Mouse (Mus musculus) neural tube, embryonic 14.5 days (tissue): ENCODE data around the gene Lrrc27. TPM values are rescaled to one million over a fixed set of nuclear protein-coding genes. Genes with fewer than 3 reads are reported as not detected.
A peak's percentile ranks its signal among the peaks of the same experiment; 100 is the strongest.

Source experiments
- ATAC-seq: fragments of 200-750 bp; cut with Nextera tagmentation; 2 replicates; pipeline ENCODE4 v1.8.0; 2017; ENCODE audit warnings: low read depth, mild to moderate bottlenecking, moderate TSS enrichment, moderate library complexity
- H3K27ac ChIP-seq: fragments of 300-500 bp; sonication (generic); 2 replicates; pipeline ENCODE4 v1.5.1; 2014; ENCODE audit warnings: low read depth, mild to moderate bottlenecking, control low read depth, low read length, moderate library complexity, mixed read lengths
- H3K27me3 ChIP-seq: fragments of 300-500 bp; sonication (generic); 2 replicates; pipeline ENCODE4 v1.6.1; 2014; ENCODE audit warnings: low read length; ENCODE audit not compliant: control insufficient read depth, insufficient read depth
- H3K36me3 ChIP-seq: fragments of 300-500 bp; sonication (generic); 2 replicates; pipeline ENCODE4 v1.6.1; 2014; ENCODE audit warnings: low read length, mixed read lengths; ENCODE audit not compliant: control insufficient read depth, insufficient read depth
- H3K4me1 ChIP-seq: fragments of 300-500 bp; sonication (generic); 2 replicates; pipeline ENCODE4 v1.6.1; 2014; ENCODE audit warnings: low read length; ENCODE audit not compliant: control insufficient read depth, insufficient read depth
- H3K4me2 ChIP-seq: fragments of 300-500 bp; sonication (generic); 2 replicates; pipeline ENCODE4 v1.6.1; 2014; ENCODE audit warnings: mild to moderate bottlenecking, low read depth, low read length, control low read depth
- H3K4me3 ChIP-seq: fragments of 300-500 bp; sonication (generic); 2 replicates; pipeline ENCODE4 v1.5.1; 2014; ENCODE audit warnings: low read depth, low read length, control low read depth, mixed read lengths
- H3K9ac ChIP-seq: fragments of 300-500 bp; sonication (generic); replicated peaks from 2 replicates; pipeline ENCODE4 v1.6.1; 2014; ENCODE audit warnings: low read depth, mild to moderate bottlenecking, control low read depth, low read length, mixed read lengths
- H3K9me3 ChIP-seq: fragments of 300-500 bp; sonication (generic); 2 replicates; pipeline ENCODE4 v1.6.1; 2016; ENCODE audit warnings: low read length; ENCODE audit not compliant: control insufficient read depth
- whole genome bisulfite sequencing: fragments of 180-500 bp; shearing (Covaris S2); extraction: QIAGEN DNeasy Blood & Tissue Kit; methylation state at CpG from one replicate; pipeline ENCODE4 v1.1.7; 2014; 5-methylcytosine and 5-hydroxymethylcytosine counted together
- polyA plus RNA-seq: library from polyadenylated mRNA; unstranded; fragments of >200 nt; fragmentation: Nextera tagmentation; extraction: Ambion mirVana; gene quantifications from 2 replicates; pipeline ENCODE4 v1.2.1, GENCODE M21; 2014

Gene Lrrc27
- polyA plus RNA-seq, 1 experiment from 2014 or later, result 6.9 TPM

- no peak for ATAC-seq
- no peak overlapping the region for H3K4me3 ChIP-seq
- no peaks in the 10 kb centered on the region for H3K36me3 ChIP-seq
- 89% methylated on average over 7 of the region's 7 CpGs for WGBS
- no peak overlapping the region for H3K9ac ChIP-seq
- H3K27ac ChIP-seq, result no peak overlapping the region
- H3K4me1 ChIP-seq, result no peaks in the 10 kb centered on the region
- no peak overlapping the region for H3K4me2 ChIP-seq
- H3K27me3 ChIP-seq, result no peaks in the 10 kb centered on the region
- no peaks in the 10 kb centered on the region for H3K9me3 ChIP-seq
Observed at GRCm38 (mm10) chr7:139226416-139226815, 13.6 kb downstream of the Lrrc27 start.

- Histone ChIP-seq H3K27ac (no peak overlapping the region), H3K4me1 (no peaks in the 10 kb centered on the region), H3K9me3 (no peaks in the 10 kb centered on the region), H3K4me3 (no peak overlapping the region), H3K9ac (no peak overlapping the region), H3K4me2 (no peak overlapping the region), H3K27me3 (no peaks in the 10 kb centered on the region), H3K36me3 (no peaks in the 10 kb centered on the region)
- 75% methylated on average over 6 of the region's 6 CpGs for WGBS
- no peak for ATAC-seq
Observed at GRCm38 (mm10) chr7:139228447-139229171, 15.8 kb downstream of the Lrrc27 start.

- no peak overlapping the region for H3K4me3 ChIP-seq
- no peak for ATAC-seq
- no peaks in the 10 kb centered on the region for H3K36me3 ChIP-seq
- H3K9ac ChIP-seq, result no peak overlapping the region
- H3K4me2 ChIP-seq, result no peak overlapping the region
- no peaks in the 10 kb centered on the region; the same call in 1 of the 2 replicates for H3K4me1 ChIP-seq
- WGBS, result 93% methylated on average over 5 of the region's 5 CpGs
- no peak overlapping the region for H3K27ac ChIP-seq
- H3K9me3 ChIP-seq, result no peaks in the 10 kb centered on the region
- no peaks in the 10 kb centered on the region for H3K27me3 ChIP-seq
Observed at GRCm38 (mm10) chr7:139229837-139230236, 17.0 kb downstream of the Lrrc27 start.

GRCm38 (mm10) chr7:139230241-139230640, 17.5 kb downstream of the Lrrc27 start:
- Histone ChIP-seq H3K4me1 (no peaks in the 10 kb centered on the region; the same call in 1 of the 2 replicates), H3K36me3 (no peaks in the 10 kb centered on the region), H3K27ac (no peak overlapping the region), H3K4me3 (no peak overlapping the region), H3K9ac (no peak overlapping the region), H3K9me3 (no peaks in the 10 kb centered on the region), H3K27me3 (no peaks in the 10 kb centered on the region), H3K4me2 (no peak overlapping the region)
- no peak for ATAC-seq
- WGBS, result 77% methylated on average over 12 of the region's 12 CpGs

- Histone ChIP-seq H3K4me2 (no peak overlapping the region), H3K9me3 (no peaks in the 10 kb centered on the region), H3K36me3 (no peaks in the 10 kb centered on the region), H3K9ac (no peak overlapping the region), H3K27ac (no peak overlapping the region), H3K4me3 (no peak overlapping the region), H3K27me3 (no peaks in the 10 kb centered on the region), H3K4me1 (no peaks in the 10 kb centered on the region; the same call in 1 of the 2 replicates)
- ATAC-seq, result peak; percentile 84
- 1% methylated on average over 7 of the region's 7 CpGs for WGBS
Observed at GRCm38 (mm10) chr7:139233714-139234113, 20.9 kb downstream of the Lrrc27 start.

GRCm38 (mm10) chr7:139234426-139235188, 21.8 kb downstream of the Lrrc27 start:
- no peaks in the 10 kb centered on the region for H3K27me3 ChIP-seq
- H3K36me3 ChIP-seq, result no peaks in the 10 kb centered on the region
- H3K9ac ChIP-seq, result no peak overlapping the region
- H3K4me1 ChIP-seq, result no peaks in the 10 kb centered on the region; the same call in 1 of the 2 replicates
- H3K9me3 ChIP-seq, result no peaks in the 10 kb centered on the region
- ATAC-seq, result peak; percentile 67
- 8% methylated on average over 18 of the region's 18 CpGs for WGBS
- H3K4me3 ChIP-seq, result no peak overlapping the region
- H3K4me2 ChIP-seq, result peak overlapping the region; percentile 11; the same call in 1 of the 2 replicates
- H3K27ac ChIP-seq, result no peak overlapping the region

GRCm38 (mm10) chr7:139235651-139236358, 23.0 kb downstream of the Lrrc27 start:
- no peak overlapping the region for H3K9ac ChIP-seq
- H3K27me3 ChIP-seq, result no peaks in the 10 kb centered on the region
- no peak for ATAC-seq
- H3K4me2 ChIP-seq, result no peak overlapping the region
- H3K36me3 ChIP-seq, result no peaks in the 10 kb centered on the region
- no peak overlapping the region for H3K4me3 ChIP-seq
- no peaks in the 10 kb centered on the region for H3K9me3 ChIP-seq
- H3K4me1 ChIP-seq, result no peaks in the 10 kb centered on the region; the same call in 1 of the 2 replicates
- no peak overlapping the region for H3K27ac ChIP-seq
- 84% methylated on average over 12 of the region's 12 CpGs for WGBS

- no peak for ATAC-seq
- Histone ChIP-seq H3K4me3 (no peak overlapping the region), H3K9me3 (no peaks in the 10 kb centered on the region), H3K27ac (no peak overlapping the region), H3K4me1 (no peaks in the 10 kb centered on the region), H3K27me3 (no peaks in the 10 kb centered on the region), H3K36me3 (no peaks in the 10 kb centered on the region), H3K4me2 (no peak overlapping the region), H3K9ac (no peak overlapping the region)
- 84% methylated on average over 3 of the region's 3 CpGs for WGBS
Observed at GRCm38 (mm10) chr7:139239432-139239831, 26.6 kb downstream of the Lrrc27 start.
